Mouse (Mus musculus) liver, embryonic 16.5 days (tissue): Measurements from ENCODE around the gene Mul1. TPM values are rescaled to one million over a fixed set of nuclear protein-coding genes. Genes with fewer than 3 reads are reported as not detected.
A peak's percentile ranks its signal among the peaks of the same experiment; 100 is the strongest.

Source experiments
- ATAC-seq: fragments of 200-750 bp; cut with Nextera tagmentation; 2 replicates; pipeline ENCODE4 v1.8.0; 2017; ENCODE audit warnings: low read depth, mild to moderate bottlenecking, moderate number of reproducible peaks, moderate library complexity
- H3K27ac ChIP-seq: fragments of 300-500 bp; sonication (generic); 2 replicates; pipeline ENCODE4 v1.5.1; 2014; ENCODE audit warnings: mild to moderate bottlenecking, low read length
- H3K27me3 ChIP-seq: fragments of 300-500 bp; sonication (generic); 2 replicates; pipeline ENCODE4 v1.6.1; 2014; ENCODE audit warnings: low read depth, low read length, mixed read lengths; ENCODE audit not compliant: control insufficient read depth, insufficient read depth
- H3K36me3 ChIP-seq: fragments of 300-500 bp; sonication (generic); 2 replicates; pipeline ENCODE4 v1.6.1; 2014; ENCODE audit warnings: mild to moderate bottlenecking; ENCODE audit not compliant: control insufficient read depth, insufficient read depth
- H3K4me1 ChIP-seq: fragments of 300-500 bp; sonication (generic); 2 replicates; pipeline ENCODE4 v1.6.1; 2014; ENCODE audit warnings: low read depth, low read length, mixed read lengths; ENCODE audit not compliant: control insufficient read depth
- H3K4me2 ChIP-seq: fragments of 300-500 bp; sonication (generic); 2 replicates; pipeline ENCODE4 v1.6.1; 2014; ENCODE audit warnings: low read depth, low read length, mixed read lengths
- H3K4me3 ChIP-seq: fragments of 300-500 bp; sonication (generic); 2 replicates; pipeline ENCODE4 v1.5.1; 2014; ENCODE audit warnings: low read depth, mild to moderate bottlenecking, low read length
- H3K9ac ChIP-seq: fragments of 300-500 bp; sonication (generic); 2 replicates; pipeline ENCODE4 v1.6.1; 2014; ENCODE audit warnings: low read depth, low read length
- H3K9me3 ChIP-seq: fragments of 300-500 bp; sonication (generic); replicated peaks from 2 replicates; pipeline ENCODE4 v1.6.1; 2016; ENCODE audit warnings: low read length; ENCODE audit not compliant: control insufficient read depth
- WGBS: fragments of 180-500 bp; shearing (Covaris S2); extraction: QIAGEN DNeasy Blood & Tissue Kit; methylation state at CpG from one replicate; pipeline ENCODE4 v1.1.7; 2014; ENCODE audit not compliant: insufficient replicate concordance; 5-methylcytosine and 5-hydroxymethylcytosine counted together
- polyA plus RNA-seq: library from polyadenylated mRNA; unstranded; fragments of >200 nt; fragmentation: Nextera tagmentation; extraction: Ambion mirVana; gene quantifications from 2 replicates; pipeline ENCODE4 v1.2.1, GENCODE M21; 2015

The Mul1 gene
- polyA plus RNA-seq, 1 experiment from 2014 or later = 8.2 TPM

- 27% methylated on average over 22 of the region's 22 CpGs for WGBS
- H3K4me3 ChIP-seq = no peak overlapping the region
- H3K4me2 ChIP-seq = peak overlapping the region; percentile 5; the same call in 1 of the 2 replicates
- no peaks in the 10 kb centered on the region for H3K36me3 ChIP-seq
- no peak overlapping the region for H3K9ac ChIP-seq
- H3K27ac ChIP-seq = no peak overlapping the region
- peaks cover 3% of the 10 kb centered on the region for H3K27me3 ChIP-seq
- no peaks in the 10 kb centered on the region for H3K4me1 ChIP-seq
- H3K9me3 ChIP-seq = no peaks in the 10 kb centered on the region
- ATAC-seq = peak; percentile 27; the same call in 1 of the 2 replicates
These were observed 7.4 kb upstream of the Mul1 start for GRCm38 (mm10) chr4:138426778-138427705.

GRCm38 (mm10) chr4:138429778-138430177, 4.7 kb upstream of the Mul1 start:
- Histone ChIP-seq H3K4me2 (no peak overlapping the region), H3K4me3 (no peak overlapping the region), H3K27ac (no peak overlapping the region), H3K27me3 (peaks cover 7% of the 10 kb centered on the region), H3K36me3 (no peaks in the 10 kb centered on the region), H3K9me3 (no peaks in the 10 kb centered on the region), H3K4me1 (peaks cover 3% of the 10 kb centered on the region), H3K9ac (no peak overlapping the region)
- 30% methylated on average over 3 of the region's 3 CpGs for WGBS
- ATAC-seq = no peak

- Histone ChIP-seq H3K4me2 (no peak overlapping the region), H3K4me3 (no peak overlapping the region), H3K9ac (no peak overlapping the region), H3K27ac (no peak overlapping the region), H3K9me3 (no peaks in the 10 kb centered on the region), H3K36me3 (no peaks in the 10 kb centered on the region), H3K4me1 (peaks cover 14% of the 10 kb centered on the region), H3K27me3 (peaks cover 7% of the 10 kb centered on the region)
- ATAC-seq = no peak
- WGBS = 46% methylated on average over 8 of the region's 8 CpGs
These were observed 3.1 kb upstream of the Mul1 start for GRCm38 (mm10) chr4:138431340-138431739.

- H3K9me3 ChIP-seq = no peaks in the 10 kb centered on the region
- no peak overlapping the region for H3K4me2 ChIP-seq
- no peaks in the 10 kb centered on the region for H3K27me3 ChIP-seq
- H3K36me3 ChIP-seq = peaks cover 13% of the 10 kb centered on the region
- peaks cover 11% of the 10 kb centered on the region for H3K4me1 ChIP-seq
- WGBS = 47% methylated on average over 3 of the region's 3 CpGs
- ATAC-seq = no peak
- H3K9ac ChIP-seq = no peak overlapping the region
- H3K27ac ChIP-seq = no peak overlapping the region
- no peak overlapping the region for H3K4me3 ChIP-seq
These were observed 5.6 kb downstream of the Mul1 start for GRCm38 (mm10) chr4:138440062-138440461.

GRCm38 (mm10) chr4:138444941-138445340, 10.5 kb downstream of the Mul1 start:
- 24% methylated on average over 5 of the region's 5 CpGs for WGBS
- Histone ChIP-seq H3K4me1 (no peaks in the 10 kb centered on the region; the same call in 1 of the 2 replicates), H3K9me3 (no peaks in the 10 kb centered on the region), H3K9ac (no peak overlapping the region), H3K36me3 (no peaks in the 10 kb centered on the region), H3K4me3 (no peak overlapping the region), H3K27ac (no peak overlapping the region), H3K27me3 (peaks cover 13% of the 10 kb centered on the region; the same call in 1 of the 2 replicates), H3K4me2 (no peak overlapping the region)
- no peak for ATAC-seq

- Histone ChIP-seq H3K9ac (no peak overlapping the region), H3K36me3 (no peaks in the 10 kb centered on the region), H3K27ac (no peak overlapping the region), H3K4me3 (no peak overlapping the region), H3K4me1 (no peaks in the 10 kb centered on the region; the same call in 1 of the 2 replicates), H3K9me3 (no peaks in the 10 kb centered on the region), H3K4me2 (no peak overlapping the region), H3K27me3 (peaks cover 20% of the 10 kb centered on the region)
- ATAC-seq = no peak
- whole genome bisulfite sequencing = 15% methylated on average over 13 of the region's 13 CpGs
These were observed 12.5 kb downstream of the Mul1 start for GRCm38 (mm10) chr4:138446981-138447380.

- H3K27me3 ChIP-seq = peaks cover 24% of the 10 kb centered on the region
- H3K9ac ChIP-seq = no peak overlapping the region
- no peak overlapping the region for H3K27ac ChIP-seq
- peak; percentile 60 for ATAC-seq
- no peak overlapping the region for H3K4me3 ChIP-seq
- 3% methylated on average over 8 of the region's 8 CpGs for WGBS
- H3K9me3 ChIP-seq = no peaks in the 10 kb centered on the region
- no peaks in the 10 kb centered on the region for H3K36me3 ChIP-seq
- no peak overlapping the region for H3K4me2 ChIP-seq
- H3K4me1 ChIP-seq = no peaks in the 10 kb centered on the region; the same call in 1 of the 2 replicates
These were observed 12.9 kb downstream of the Mul1 start for GRCm38 (mm10) chr4:138447387-138447786.

GRCm38 (mm10) chr4:138447827-138448602, 13.5 kb downstream of the Mul1 start:
- Histone ChIP-seq H3K27me3 (peaks cover 30% of the 10 kb centered on the region), H3K4me3 (no peak overlapping the region), H3K36me3 (no peaks in the 10 kb centered on the region), H3K4me1 (no peaks in the 10 kb centered on the region; the same call in 1 of the 2 replicates), H3K9ac (no peak overlapping the region), H3K27ac (no peak overlapping the region), H3K9me3 (no peaks in the 10 kb centered on the region), H3K4me2 (no peak overlapping the region)
- WGBS = 43% methylated on average over 15 of the region's 15 CpGs
- ATAC-seq = no peak
